Mouse (Mus musculus) ES-E14 (cell line): ENCODE measurements around the gene Dpm3.

ENCODE experiments used
- CHD2 ChIP-seq: IDR thresholded peaks from 2 replicates; pipeline ENCODE4 v1.6.1; 2014; ENCODE audit warnings: mild to moderate bottlenecking, low read depth, low read length, inconsistent platforms
- HCFC1 ChIP-seq: IDR thresholded peaks from 2 replicates; pipeline ENCODE4 v1.6.1; 2012; ENCODE audit warnings: low read length, inconsistent platforms, borderline replicate concordance; ENCODE audit not compliant: insufficient read depth
- MAFK ChIP-seq: IDR thresholded peaks from 2 replicates; pipeline ENCODE4 v1.6.1; 2014; ENCODE audit warnings: mild to moderate bottlenecking, low read depth, low read length, inconsistent platforms; ENCODE audit not compliant: insufficient read depth
- ZC3H11A ChIP-seq: IDR thresholded peaks from 2 replicates; pipeline ENCODE4 v1.6.1; 2012; ENCODE audit warnings: low read depth, mild to moderate bottlenecking, inconsistent platforms, low read length, borderline replicate concordance
- ZNF384 ChIP-seq: IDR thresholded peaks from 2 replicates; pipeline ENCODE4 v1.6.1; 2012; ENCODE audit warnings: low read depth, low read length, inconsistent platforms

- TF ChIP-seq ZNF384 (no peak), MAFK (no peak), CHD2 (no peak), ZC3H11A (no peak), HCFC1 (no peak)
Observed at GRCm38 (mm10) chr3:89231345-89231744, 27.8 kb upstream of the Dpm3 start.
